Mouse (Mus musculus) T-cell, adult 66 days (primary cell): ENCODE results near the gene Fbxo41. TPM values are rescaled to one million over a fixed set of nuclear protein-coding genes. Genes with fewer than 3 reads are reported as not detected.

Source experiments
- total RNA-seq, 2 experiments: library from RNA; stranded (reverse); gene quantifications; 3 replicates in 1 of 2; 4 replicates in 1 of 2; pipeline ENCODE4 v1.2.4; 2023

The Fbxo41 gene
- total RNA-seq = not detected

GRCm38 (mm10) chr6:85502911-85503250 lies at the start of gene Fbxo41:
Gene Fbxo41, minus strand, starts transcription at chr6:85502994.

GRCm38 (mm10) chr6:85513531-85513910 lies 10.7 kb upstream of the Fbxo41 start, which contains the start of gene Egr4:
Gene Egr4, minus strand, starts transcription at chr6:85513589.

GRCm38 (mm10) chr6:85451664-85452410 lies 51.0 kb downstream of the Fbxo41 start, which contains the start of gene Pradc1:
Gene Pradc1, minus strand, starts transcription at chr6:85451970.

DNA sequence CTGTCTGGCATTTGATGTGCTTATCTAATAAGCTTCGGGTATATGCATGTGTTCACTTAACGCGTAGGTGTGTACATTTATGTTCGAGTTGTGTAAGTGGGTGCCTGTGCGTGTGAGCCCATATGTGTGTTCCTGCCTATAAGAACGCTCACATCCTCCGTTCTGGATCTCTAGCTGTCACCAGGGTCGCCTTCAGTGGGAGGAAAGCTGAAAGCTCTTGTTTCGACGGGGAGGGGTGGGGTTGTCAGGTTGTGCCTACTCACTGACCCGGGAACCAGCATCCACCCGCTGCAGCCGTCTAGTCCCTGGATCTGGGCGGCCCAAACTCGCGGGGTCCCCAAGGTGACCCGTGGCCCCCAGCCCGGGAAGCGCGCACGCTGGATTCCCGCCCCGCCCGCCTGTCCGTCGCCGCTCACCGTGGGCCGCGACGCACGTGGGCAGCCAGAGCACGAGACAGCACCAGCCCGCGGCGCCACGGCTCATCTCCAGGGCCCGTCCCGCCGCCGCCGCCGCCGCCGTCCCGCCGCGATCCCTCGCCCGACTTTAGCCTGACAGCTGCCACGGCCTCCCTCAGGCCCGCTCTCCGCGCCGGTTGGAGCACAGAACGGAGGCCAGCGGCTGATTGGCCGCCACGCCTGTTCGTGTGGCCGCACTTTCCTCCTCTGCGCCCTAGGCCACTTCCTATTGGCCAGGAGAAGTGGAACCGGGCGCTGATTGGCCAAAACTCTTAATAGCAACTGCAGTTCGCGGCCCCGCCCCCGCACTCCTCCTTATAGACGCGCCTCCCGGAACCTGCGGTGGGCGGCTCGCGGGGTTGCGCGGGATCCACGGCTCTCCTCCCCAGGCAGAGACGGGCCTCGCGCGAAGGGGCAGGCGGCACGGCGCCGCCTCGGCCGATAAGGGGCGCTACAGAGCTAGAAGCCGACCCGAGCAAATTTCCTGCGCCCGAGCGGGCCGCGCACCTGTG lies 51.8 kb downstream of the Fbxo41 start, which contains the start of gene Cct7:
Cct7 (plus strand) TSS at position 818 of the 967 bp plus-strand sequence.

GRCm38 (mm10) chr6:85431842-85432431 lies 70.9 kb downstream of the Fbxo41 start, which contains the start of gene Smyd5:
Gene Smyd5, plus strand, starts transcription at chr6:85431989.

GRCm38 (mm10) chr6:85423836-85424379 lies 78.9 kb downstream of the Fbxo41 start, which contains the start of gene Noto:
Gene Noto, plus strand, starts transcription at chr6:85423886.

Other genes starting within 250 kb of the Fbxo41 start
- gene Sfxn5, start 169.6 kb downstream of the Fbxo41 start, total RNA-seq = 1 to 10 TPM; 5.7 to 6.1 TPM
- 1 to 10 TPM; 1.0 to 1.4 TPM for gene Rab11fip5, start 128.4 kb downstream of the Fbxo41 start, total RNA-seq
- not detected for gene Noto, start 79.1 kb downstream of the Fbxo41 start, total RNA-seq
- gene Smyd5, start 71.0 kb downstream of the Fbxo41 start, total RNA-seq = 10 to 100 TPM; 37.4 to 41.0 TPM
- gene Cct7, start 51.5 kb downstream of the Fbxo41 start, total RNA-seq = 100 to 1,000 TPM; 188 to 191 TPM
- 10 to 100 TPM; 21.9 to 22.5 TPM for gene Pradc1, start 51.0 kb downstream of the Fbxo41 start, total RNA-seq
- gene Egr4, start 10.6 kb upstream of the Fbxo41 start, total RNA-seq = not detected
- 1 to 10 TPM; 3.2 to 4.3 TPM for gene Alms1, start 84.5 kb upstream of the Fbxo41 start, total RNA-seq
- not detected for gene Nat8f7, start 210.2 kb upstream of the Fbxo41 start, total RNA-seq